Mouse (Mus musculus) inflammation-experienced regulatory T-cells, adult 6 months (primary cell): ENCODE measurements around the gene Hsd17b14. TPM values are rescaled to one million over a fixed set of nuclear protein-coding genes. Genes with fewer than 3 reads are reported as not detected.

ENCODE experiments used
- ATAC-seq: one replicate; pipeline ENCODE4 v1.8.0; 2017
- polyA plus RNA-seq, 3 experiments: library from polyadenylated mRNA; unstranded; fragments of 100-300 nt; shearing (Covaris generic); gene quantifications; one replicate each; pipeline ENCODE4 v1.2.1; 2017

Gene Hsd17b14
- polyA plus RNA-seq, 3 experiments from 2014 or later: 0.82 to 0.95 (median 0.91) TPM

- no peak for ATAC-seq
These were observed 54.8 kb downstream of the Hsd17b14 start for GRCm38 (mm10) chr7:45609511-45609910.

- no peak for ATAC-seq
These were observed 61.6 kb downstream of the Hsd17b14 start for GRCm38 (mm10) chr7:45616277-45616676.

GRCm38 (mm10) chr7:45617042-45617695 is 62.5 kb downstream of the Hsd17b14 start, which contains the start of gene Fut1:
Gene Fut1, plus strand, starts transcription at chr7:45617289.
- ATAC-seq: no peak

Other genes starting within 250 kb of the Hsd17b14 start
- gene Trpm4, start 221.1 kb upstream of the Hsd17b14 start, polyA plus RNA-seq: 10 to 100 TPM; 17.2 to 21.7 (median 19.3) TPM
- not detected for gene Hrc, start 219.6 kb upstream of the Hsd17b14 start, polyA plus RNA-seq
- under 1 TPM in 2 of 3 experiments, not detected in 1; 0.19 to 0.60 TPM for gene Ppfia3, start 187.9 kb upstream of the Hsd17b14 start, polyA plus RNA-seq
- not detected for gene Lin7b, start 184.3 kb upstream of the Hsd17b14 start, polyA plus RNA-seq
- 100 to 1,000 TPM in 1 of 3 experiments, 10 to 100 TPM in 2; 72.4 to 131 (median 77.7) TPM for gene Snrnp70, start 159.2 kb upstream of the Hsd17b14 start, polyA plus RNA-seq
- gene Kcna7, start 149.2 kb upstream of the Hsd17b14 start, polyA plus RNA-seq: not detected
- under 1 TPM in 2 of 3 experiments, not detected in 1; 0.31 to 0.34 TPM for gene Ntf5, start 141.2 kb upstream of the Hsd17b14 start, polyA plus RNA-seq
- not detected for gene Lhb, start 134.1 kb upstream of the Hsd17b14 start, polyA plus RNA-seq
- 1 to 10 TPM; 6.7 to 10.0 (median 9.7) TPM for gene Gys1, start 120.0 kb upstream of the Hsd17b14 start, polyA plus RNA-seq
- 10 to 100 TPM; 36.7 to 48.4 (median 43.8) TPM for gene Ruvbl2, start 116.8 kb upstream of the Hsd17b14 start, polyA plus RNA-seq
- 1,000 to 10,000 TPM; 1,271 to 2,003 (median 1,772) TPM for gene Ftl1, start 95.0 kb upstream of the Hsd17b14 start, polyA plus RNA-seq
- 100 to 1,000 TPM; 138 to 175 (median 143) TPM for gene Bax, start 88.0 kb upstream of the Hsd17b14 start, polyA plus RNA-seq
- gene Tulp2, start 73.0 kb upstream of the Hsd17b14 start, polyA plus RNA-seq: 1 to 10 TPM in 1 of 3 experiments, under 1 TPM in 2; 0.23 to 1.8 (median 0.29) TPM
- not detected for gene Gm45808, start 68.1 kb upstream of the Hsd17b14 start, polyA plus RNA-seq
- gene Dhdh, start 66.1 kb upstream of the Hsd17b14 start, polyA plus RNA-seq: 1 to 10 TPM; 1.0 to 1.1 (median 1.1) TPM
- 100 to 1,000 TPM; 119 to 153 (median 121) TPM for gene Nucb1, start 44.5 kb upstream of the Hsd17b14 start, polyA plus RNA-seq
- gene Ppp1r15a, start 28.6 kb upstream of the Hsd17b14 start, polyA plus RNA-seq: 10 to 100 TPM; 30.4 to 76.6 (median 56.4) TPM
- under 1 TPM; 0.36 to 0.78 (median 0.53) TPM for gene Plekha4, start 28.6 kb upstream of the Hsd17b14 start, polyA plus RNA-seq
- gene Bcat2, start 15.3 kb downstream of the Hsd17b14 start, polyA plus RNA-seq: 10 to 100 TPM; 33.2 to 54.7 (median 51.4) TPM
- not detected for gene Fgf21, start 60.6 kb downstream of the Hsd17b14 start, polyA plus RNA-seq
- gene Fut1, start 62.4 kb downstream of the Hsd17b14 start, polyA plus RNA-seq: not detected
- not detected for gene Izumo1, start 66.9 kb downstream of the Hsd17b14 start, polyA plus RNA-seq
- under 1 TPM in 1 of 3 experiments, not detected in 2; 0.17 TPM for gene Rasip1, start 72.6 kb downstream of the Hsd17b14 start, polyA plus RNA-seq
- gene Mamstr, start 85.1 kb downstream of the Hsd17b14 start, polyA plus RNA-seq: not detected
- gene Fut2, start 111.5 kb downstream of the Hsd17b14 start, polyA plus RNA-seq: not detected
- not detected for gene Ntn5, start 129.1 kb downstream of the Hsd17b14 start, polyA plus RNA-seq
- gene Sec1, start 139.5 kb downstream of the Hsd17b14 start, polyA plus RNA-seq: under 1 TPM in 1 of 3 experiments, not detected in 2; 0.22 TPM
- 1 to 10 TPM in 2 of 3 experiments, not detected in 1; 1.5 TPM for gene Car11, start 144.9 kb downstream of the Hsd17b14 start, polyA plus RNA-seq
- gene Dbp, start 150.2 kb downstream of the Hsd17b14 start, polyA plus RNA-seq: 1 to 10 TPM; 3.1 to 8.6 (median 6.5) TPM
- gene Rpl18, start 160.6 kb downstream of the Hsd17b14 start, polyA plus RNA-seq: 1,000 to 10,000 TPM; 1,609 to 2,946 (median 2,383) TPM
- 10 to 100 TPM; 12.1 to 17.3 (median 15.5) TPM for gene Sphk2, start 163.1 kb downstream of the Hsd17b14 start, polyA plus RNA-seq
- under 1 TPM in 2 of 3 experiments, not detected in 1; 0.63 to 0.80 TPM for gene Fam83e, start 166.3 kb downstream of the Hsd17b14 start, polyA plus RNA-seq
- not detected for gene Spaca4, start 170.9 kb downstream of the Hsd17b14 start, polyA plus RNA-seq
- under 1 TPM in 1 of 3 experiments, not detected in 2; 0.58 TPM for gene Lmtk3, start 228.8 kb downstream of the Hsd17b14 start, polyA plus RNA-seq
- gene Sult2b1, start 229.8 kb downstream of the Hsd17b14 start, polyA plus RNA-seq: 1 to 10 TPM; 3.4 to 6.4 (median 3.8) TPM